Mouse (Mus musculus) neural tube, embryonic 10.5 days (tissue): ENCODE measurements around the gene Rho.

ENCODE experiments used
- DNase-seq: peaks from one replicate; pipeline ENCODE4 v3.0.0-alpha.2; 2017; ENCODE audit warnings: low spot score; ENCODE audit errors: extremely low spot score

Rho gene

GRCm38 (mm10) chr6:115915601-115916445, 15.7 kb upstream of the Rho start:
- no peak for DNase-seq

GRCm38 (mm10) chr6:115916611-115917010, 14.9 kb upstream of the Rho start:
- DNase-seq = no peak

- no peak for DNase-seq
Observed at GRCm38 (mm10) chr6:115918615-115919014, 12.9 kb upstream of the Rho start.

GRCm38 (mm10) chr6:115919876-115920275, 11.7 kb upstream of the Rho start:
- no peak for DNase-seq

GRCm38 (mm10) chr6:115924829-115925228, 6.7 kb upstream of the Rho start:
- DNase-seq = no peak

- no peak for DNase-seq
Observed at GRCm38 (mm10) chr6:115926416-115926815, 5.1 kb upstream of the Rho start.

GRCm38 (mm10) chr6:115927292-115928242, 4.0 kb upstream of the Rho start:
- no peak for DNase-seq

- DNase-seq = no peak
Observed at GRCm38 (mm10) chr6:115930018-115930417, 1.5 kb upstream of the Rho start.

GRCm38 (mm10) chr6:115932391-115932790, 843 bp downstream of the Rho start:
- no peak for DNase-seq

- no peak for DNase-seq
Observed at GRCm38 (mm10) chr6:115935544-115935943, 4.0 kb downstream of the Rho start.

- no peak for DNase-seq
Observed at GRCm38 (mm10) chr6:115938011-115938410, 6.5 kb downstream of the Rho start.

GRCm38 (mm10) chr6:115938798-115939197, 7.2 kb downstream of the Rho start:
- no peak for DNase-seq

- DNase-seq = no peak
Observed at GRCm38 (mm10) chr6:115940603-115941002, 9.1 kb downstream of the Rho start.

- peak; percentile 45 for DNase-seq
Observed at GRCm38 (mm10) chr6:115941128-115941527, 9.6 kb downstream of the Rho start.

- DNase-seq = no peak
Observed at GRCm38 (mm10) chr6:115943498-115944427, 12.2 kb downstream of the Rho start.

GRCm38 (mm10) chr6:115944638-115945037, 13.1 kb downstream of the Rho start, which contains the start of gene H1foo:
H1foo (plus strand) TSS chr6:115944938.
- DNase-seq = no peak

GRCm38 (mm10) chr6:115945633-115946032, 14.1 kb downstream of the Rho start:
- DNase-seq = no peak

GRCm38 (mm10) chr6:115946389-115946788, 14.8 kb downstream of the Rho start:
- no peak for DNase-seq

GRCm38 (mm10) chr6:115954506-115955074, 23.0 kb downstream of the Rho start:
- DNase-seq = no peak

GRCm38 (mm10) chr6:115955169-115955568, 23.6 kb downstream of the Rho start:
- no peak for DNase-seq

GRCm38 (mm10) chr6:115955664-115956063, 24.1 kb downstream of the Rho start:
- no peak for DNase-seq
